Mouse (Mus musculus): Measurements from ENCODE around the gene Phtf2.
"Not testable (repeated sequence)": the region's sequence is repeated elsewhere in the genome, so short reads cannot be mapped to it uniquely, and the experiment has no call there.

Gene Phtf2

GRCm38 (mm10) chr5:20778274-20778984 lies 103.5 kb downstream of the Phtf2 start:
- DNase-seq (ENCODE audit: extremely low spot score, low read depth, low spot score) = no peak

- no peak for DNase-seq (ENCODE audit: extremely low spot score, low read depth, low spot score)
Observed at GRCm38 (mm10) chr5:20773341-20773740, 108.6 kb downstream of the Phtf2 start.

- no peak for DNase-seq (ENCODE audit: extremely low spot score, low read depth, low spot score)
Observed at GRCm38 (mm10) chr5:20765365-20765920, 116.5 kb downstream of the Phtf2 start.

GRCm38 (mm10) chr5:20762441-20762840 lies 119.5 kb downstream of the Phtf2 start:
- not testable (repeated sequence) for DNase-seq (ENCODE audit: extremely low spot score, low read depth, low spot score)

- DNase-seq (ENCODE audit: extremely low spot score, low read depth, low spot score) = no peak
Observed at GRCm38 (mm10) chr5:20760368-20761162, 121.4 kb downstream of the Phtf2 start.

- DNase-seq (ENCODE audit: extremely low spot score, low read depth, low spot score) = no peak
Observed at GRCm38 (mm10) chr5:20759771-20760170, 122.2 kb downstream of the Phtf2 start.

- no peak for DNase-seq (ENCODE audit: extremely low spot score, low read depth, low spot score)
Observed at GRCm38 (mm10) chr5:20753963-20754362, 128.0 kb downstream of the Phtf2 start.

- DNase-seq (ENCODE audit: extremely low spot score, low read depth, low spot score) = no peak
Observed at GRCm38 (mm10) chr5:20753096-20753495, 128.8 kb downstream of the Phtf2 start.

- DNase-seq (ENCODE audit: extremely low spot score, low read depth, low spot score) = no peak
Observed at GRCm38 (mm10) chr5:20751696-20752095, 130.2 kb downstream of the Phtf2 start.

GRCm38 (mm10) chr5:20751000-20751399 lies 130.9 kb downstream of the Phtf2 start:
- no peak for DNase-seq (ENCODE audit: extremely low spot score, low read depth, low spot score)

GRCm38 (mm10) chr5:20749535-20749934 lies 132.4 kb downstream of the Phtf2 start:
- no peak for DNase-seq (ENCODE audit: extremely low spot score, low read depth, low spot score)

- no peak for DNase-seq (ENCODE audit: extremely low spot score, low read depth, low spot score)
Observed at GRCm38 (mm10) chr5:20748856-20749255, 133.1 kb downstream of the Phtf2 start.

- no peak for DNase-seq (ENCODE audit: extremely low spot score, low read depth, low spot score)
Observed at GRCm38 (mm10) chr5:20748142-20748541, 133.8 kb downstream of the Phtf2 start.

GRCm38 (mm10) chr5:20741936-20742335 lies 140.0 kb downstream of the Phtf2 start:
- DNase-seq (ENCODE audit: extremely low spot score, low read depth, low spot score) = no peak

GRCm38 (mm10) chr5:20741193-20741592 lies 140.7 kb downstream of the Phtf2 start:
- no peak for DNase-seq (ENCODE audit: extremely low spot score, low read depth, low spot score)

- DNase-seq (ENCODE audit: extremely low spot score, low read depth, low spot score) = no peak
Observed at GRCm38 (mm10) chr5:20738795-20739194, 143.1 kb downstream of the Phtf2 start.

- not testable (repeated sequence) for DNase-seq (ENCODE audit: extremely low spot score, low read depth, low spot score)
Observed at GRCm38 (mm10) chr5:20723226-20723625, 158.7 kb downstream of the Phtf2 start.

GRCm38 (mm10) chr5:20720201-20720900 lies 161.6 kb downstream of the Phtf2 start:
- no peak for DNase-seq (ENCODE audit: extremely low spot score, low read depth, low spot score)

GRCm38 (mm10) chr5:20715980-20716379 lies 165.9 kb downstream of the Phtf2 start:
- not testable (repeated sequence) for DNase-seq (ENCODE audit: extremely low spot score, low read depth, low spot score)

- DNase-seq (ENCODE audit: extremely low spot score, low read depth, low spot score) = not testable (repeated sequence)
Observed at GRCm38 (mm10) chr5:20714619-20715018, 167.3 kb downstream of the Phtf2 start.

GRCm38 (mm10) chr5:20710845-20711244 lies 171.1 kb downstream of the Phtf2 start:
- DNase-seq (ENCODE audit: extremely low spot score, low read depth, low spot score) = not testable (repeated sequence)
